Mouse (Mus musculus): Measurements from ENCODE around the gene Sprr2a2.
"Not testable (repeated sequence)": the region's sequence is repeated elsewhere in the genome, so short reads cannot be mapped to it uniquely, and the experiment has no call there.

- TF ChIP-seq CTCF, POLR2A (IDR thresholded peaks at IDR 0.05; ENCODE audit: insufficient read depth, low read depth, low read length): not testable (repeated sequence)
Measured at GRCm38 (mm10) chr3:92258526-92258925, 42.8 kb downstream of the Sprr2a2 start.

Measured in olfactory bulb, adult 2 months (tissue).